Mouse (Mus musculus): ENCODE measurements around the gene Cfap73. TPM values are rescaled to one million over a fixed set of nuclear protein-coding genes. Genes with fewer than 3 reads are reported as not detected.

Gene Cfap73
- polyA plus RNA-seq, 1 experiment = not detected

- H3K9ac ChIP-seq (ENCODE audit: low read depth, poor library complexity, severe bottlenecking) = no peak overlapping the region
- TF ChIP-seq EP300 (IDR thresholded peaks at IDR 0.05; ENCODE audit: insufficient read depth, low read depth, low read length) (no peak), POLR2A (IDR thresholded peaks at IDR 0.05; ENCODE audit: insufficient read depth, low read length) (no peak), CTCF (IDR thresholded peaks at IDR 0.05; ENCODE audit: low read depth, low read length) (no peak)
Observed at GRCm38 (mm10) chr5:120643365-120644085, 9.5 kb upstream of the Cfap73 start.

DNA sequence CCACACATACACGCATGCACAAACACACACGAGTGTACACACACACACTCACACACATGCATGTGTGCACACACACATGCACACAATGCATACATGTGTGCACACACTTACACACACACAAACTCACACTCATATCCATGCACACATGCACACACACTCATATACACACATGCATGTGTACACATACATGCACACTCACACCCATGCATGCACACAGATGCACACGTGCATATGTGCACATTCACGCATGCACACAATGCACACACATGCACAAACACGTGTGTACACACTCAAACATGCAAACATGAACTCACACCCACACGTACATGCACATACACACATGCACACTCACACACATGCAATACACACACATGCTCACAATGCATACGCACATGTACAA lies 6.1 kb upstream of the Cfap73 start:
- H3K9me3 ChIP-seq (replicated peaks; ENCODE audit: control insufficient read depth, insufficient read depth, low read length, poor library complexity, severe bottlenecking) = no peaks in the 10 kb centered on the region
- H3K4me3 ChIP-seq (ENCODE audit: low read depth, low read length) = no peak overlapping the region
- H3K27ac ChIP-seq (ENCODE audit: insufficient read depth, low read length) = no peak overlapping the region
- H3K9ac ChIP-seq (ENCODE audit: low read depth, poor library complexity, severe bottlenecking) = no peak overlapping the region
- H3K27me3 ChIP-seq (ENCODE audit: control insufficient read depth, insufficient read depth, low read length, poor library complexity, severe bottlenecking) = no peaks in the 10 kb centered on the region
- H3K4me1 ChIP-seq (ENCODE audit: control insufficient read depth, insufficient read depth, low read length) = no peaks in the 10 kb centered on the region
- TF ChIP-seq POLR2A (IDR thresholded peaks at IDR 0.05; ENCODE audit: insufficient read depth, low read length) = no peak
- no peak for TF ChIP-seq CTCF (IDR thresholded peaks at IDR 0.05; ENCODE audit: low read depth, low read length)
- no peak for TF ChIP-seq EP300 (IDR thresholded peaks at IDR 0.05; ENCODE audit: insufficient read depth, low read depth, low read length)
- H3K36me3 ChIP-seq (ENCODE audit: control insufficient read depth, insufficient read depth, low read length, poor library complexity, severe bottlenecking) = no peaks in the 10 kb centered on the region

More at GRCm38 (mm10) chr5:120643365-120644085, 9.5 kb upstream of the Cfap73 start:
- Histone ChIP-seq H3K27me3 (ENCODE audit: control insufficient read depth, insufficient read depth, low read length, poor library complexity, severe bottlenecking) (no peaks in the 10 kb centered on the region), H3K9me3 (replicated peaks; ENCODE audit: control insufficient read depth, insufficient read depth, low read length, poor library complexity, severe bottlenecking) (no peaks in the 10 kb centered on the region), H3K4me1 (ENCODE audit: control insufficient read depth, insufficient read depth, low read length) (no peaks in the 10 kb centered on the region), H3K27ac (ENCODE audit: insufficient read depth, low read length) (no peak overlapping the region), H3K4me3 (ENCODE audit: low read depth, low read length) (no peak overlapping the region), H3K36me3 (ENCODE audit: control insufficient read depth, insufficient read depth, low read length, poor library complexity, severe bottlenecking) (no peaks in the 10 kb centered on the region)

- Histone ChIP-seq H3K9me3 (replicated peaks; ENCODE audit: control insufficient read depth, insufficient read depth, low read length, poor library complexity, severe bottlenecking) (no peaks in the 10 kb centered on the region), H3K9ac (ENCODE audit: low read depth, poor library complexity, severe bottlenecking) (no peak overlapping the region), H3K4me3 (ENCODE audit: low read depth, low read length) (no peak overlapping the region), H3K36me3 (ENCODE audit: control insufficient read depth, insufficient read depth, low read length, poor library complexity, severe bottlenecking) (no peaks in the 10 kb centered on the region), H3K27me3 (ENCODE audit: control insufficient read depth, insufficient read depth, low read length, poor library complexity, severe bottlenecking) (no peaks in the 10 kb centered on the region), H3K4me1 (ENCODE audit: control insufficient read depth, insufficient read depth, low read length) (no peaks in the 10 kb centered on the region), H3K27ac (ENCODE audit: insufficient read depth, low read length) (no peak overlapping the region)
- TF ChIP-seq EP300 (IDR thresholded peaks at IDR 0.05; ENCODE audit: insufficient read depth, low read depth, low read length) = no peak
- TF ChIP-seq CTCF (IDR thresholded peaks at IDR 0.05; ENCODE audit: low read depth, low read length) = no peak
- no peak for TF ChIP-seq POLR2A (IDR thresholded peaks at IDR 0.05; ENCODE audit: insufficient read depth, low read length)
Observed at GRCm38 (mm10) chr5:120635633-120636032, 1.6 kb upstream of the Cfap73 start.

DNA sequence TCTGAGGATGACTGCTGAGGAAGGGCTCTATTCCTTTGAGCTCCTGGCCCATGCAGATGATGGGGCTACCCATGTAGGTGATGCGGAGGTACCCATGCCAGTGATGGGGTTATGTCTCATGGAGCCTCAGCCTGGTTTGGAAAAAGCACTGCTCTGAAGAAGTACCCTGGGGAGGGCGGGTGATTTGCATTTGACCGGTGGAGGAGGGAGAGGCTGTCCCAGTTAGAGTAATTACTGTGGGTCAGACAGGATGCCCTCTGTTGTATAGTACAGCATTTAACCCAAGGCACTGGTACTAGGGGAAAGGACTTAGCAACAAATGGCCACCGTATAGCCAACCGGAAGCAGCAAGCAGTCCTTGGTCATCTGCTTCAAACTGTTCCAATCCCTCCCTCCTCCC lies 825 bp upstream of the Cfap73 start:
- no peak overlapping the region for H3K27ac ChIP-seq (ENCODE audit: insufficient read depth, low read length)
- no peaks in the 10 kb centered on the region for H3K36me3 ChIP-seq (ENCODE audit: control insufficient read depth, insufficient read depth, low read length, poor library complexity, severe bottlenecking)
- H3K4me1 ChIP-seq (ENCODE audit: control insufficient read depth, insufficient read depth, low read length) = no peaks in the 10 kb centered on the region
- no peaks in the 10 kb centered on the region for H3K27me3 ChIP-seq (ENCODE audit: control insufficient read depth, insufficient read depth, low read length, poor library complexity, severe bottlenecking)
- no peaks in the 10 kb centered on the region for H3K9me3 ChIP-seq (replicated peaks; ENCODE audit: control insufficient read depth, insufficient read depth, low read length, poor library complexity, severe bottlenecking)
- no peak overlapping the region for H3K4me3 ChIP-seq (ENCODE audit: low read depth, low read length)
- no peak overlapping the region for H3K9ac ChIP-seq (ENCODE audit: low read depth, poor library complexity, severe bottlenecking)
- TF ChIP-seq CTCF (IDR thresholded peaks at IDR 0.05; ENCODE audit: low read depth, low read length) (no peak), POLR2A (IDR thresholded peaks at IDR 0.05; ENCODE audit: insufficient read depth, low read length) (no peak), EP300 (IDR thresholded peaks at IDR 0.05; ENCODE audit: insufficient read depth, low read depth, low read length) (no peak)

DNA sequence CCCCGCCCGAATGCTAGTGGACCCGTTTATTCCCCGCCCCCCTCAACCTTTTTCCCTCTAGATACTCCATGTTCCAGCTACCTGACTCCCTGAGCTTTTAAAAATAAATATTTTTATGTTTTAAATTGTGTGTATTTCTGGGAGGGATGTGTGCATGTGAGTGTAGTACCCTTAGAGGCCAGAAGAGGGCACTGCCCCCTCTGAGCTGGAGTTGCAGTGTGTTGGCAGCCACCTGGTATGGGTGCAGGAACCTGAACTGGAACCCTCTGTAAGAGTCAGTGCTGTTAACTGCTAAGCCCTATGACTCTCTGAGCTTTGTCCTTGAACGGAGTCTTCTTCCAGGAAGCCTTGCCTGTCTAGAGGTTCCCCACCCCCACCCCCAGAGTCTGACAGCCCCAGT lies 2.1 kb downstream of the Cfap73 start:
- TF ChIP-seq EP300 (IDR thresholded peaks at IDR 0.05; ENCODE audit: insufficient read depth, low read depth, low read length) (no peak), POLR2A (IDR thresholded peaks at IDR 0.05; ENCODE audit: insufficient read depth, low read length) (no peak), CTCF (IDR thresholded peaks at IDR 0.05; ENCODE audit: low read depth, low read length) (peak; percentile 37)
- Histone ChIP-seq H3K27me3 (ENCODE audit: control insufficient read depth, insufficient read depth, low read length, poor library complexity, severe bottlenecking) (no peaks in the 10 kb centered on the region), H3K9me3 (replicated peaks; ENCODE audit: control insufficient read depth, insufficient read depth, low read length, poor library complexity, severe bottlenecking) (no peaks in the 10 kb centered on the region), H3K27ac (ENCODE audit: insufficient read depth, low read length) (no peak overlapping the region), H3K36me3 (ENCODE audit: control insufficient read depth, insufficient read depth, low read length, poor library complexity, severe bottlenecking) (peaks cover 2% of the 10 kb centered on the region; the same call in 1 of the 2 replicates), H3K4me3 (ENCODE audit: low read depth, low read length) (no peak overlapping the region), H3K4me1 (ENCODE audit: control insufficient read depth, insufficient read depth, low read length) (no peaks in the 10 kb centered on the region), H3K9ac (ENCODE audit: low read depth, poor library complexity, severe bottlenecking) (no peak overlapping the region)

DNA sequence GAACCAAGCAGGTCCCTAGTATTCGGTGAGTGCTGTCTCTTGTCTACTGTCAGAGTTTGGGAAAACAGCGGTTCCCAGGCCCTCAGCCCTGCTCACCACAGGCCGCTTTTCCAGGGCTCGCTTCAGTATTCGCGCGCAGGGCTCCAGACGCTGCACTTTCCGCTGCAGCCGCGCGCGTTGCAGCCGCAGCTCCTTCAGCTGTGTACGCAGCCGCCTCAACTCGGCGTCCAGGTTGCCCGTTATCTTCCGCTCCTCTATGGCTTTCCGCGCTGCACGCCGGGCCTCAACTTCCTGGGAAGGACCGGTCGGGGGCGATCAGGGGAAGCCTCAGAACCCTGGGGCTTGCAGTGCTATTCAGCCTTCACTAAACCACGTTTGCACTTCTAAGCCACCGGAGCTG lies 2.9 kb downstream of the Cfap73 start:
- Histone ChIP-seq H3K27ac (ENCODE audit: insufficient read depth, low read length) (no peak overlapping the region), H3K27me3 (ENCODE audit: control insufficient read depth, insufficient read depth, low read length, poor library complexity, severe bottlenecking) (no peaks in the 10 kb centered on the region), H3K4me1 (ENCODE audit: control insufficient read depth, insufficient read depth, low read length) (no peaks in the 10 kb centered on the region), H3K4me3 (ENCODE audit: low read depth, low read length) (peak overlapping the region; percentile 3; the same call in 1 of the 2 replicates), H3K9me3 (replicated peaks; ENCODE audit: control insufficient read depth, insufficient read depth, low read length, poor library complexity, severe bottlenecking) (no peaks in the 10 kb centered on the region), H3K9ac (ENCODE audit: low read depth, poor library complexity, severe bottlenecking) (no peak overlapping the region), H3K36me3 (ENCODE audit: control insufficient read depth, insufficient read depth, low read length, poor library complexity, severe bottlenecking) (peaks cover 2% of the 10 kb centered on the region; the same call in 1 of the 2 replicates)
- TF ChIP-seq POLR2A (IDR thresholded peaks at IDR 0.05; ENCODE audit: insufficient read depth, low read length) (no peak), EP300 (IDR thresholded peaks at IDR 0.05; ENCODE audit: insufficient read depth, low read depth, low read length) (no peak), CTCF (IDR thresholded peaks at IDR 0.05; ENCODE audit: low read depth, low read length) (no peak)
